Mouse (Mus musculus) stomach, embryonic 16.5 days (tissue): ENCODE data around the gene Eppin. TPM values are rescaled to one million over a fixed set of nuclear protein-coding genes. Genes with fewer than 3 reads are reported as not detected.

Experiments used
- polyA plus RNA-seq: library from polyadenylated mRNA; unstranded; fragments of >200 nt; fragmentation: Nextera tagmentation; extraction: Ambion mirVana; gene quantifications from 2 replicates; pipeline ENCODE4 v1.2.1, GENCODE M21; 2015

Gene Eppin
- polyA plus RNA-seq, 1 experiment from 2014 or later, result not detected

Other genes starting within 250 kb of the Eppin start
- 35.5 and 46.1 TPM in 2 replicates for gene Slpi, start 204.5 kb downstream of the Eppin start, polyA plus RNA-seq
- 41.3 and 45.2 TPM in 2 replicates for gene Rbpjl, start 190.5 kb downstream of the Eppin start, polyA plus RNA-seq
- 6.4 and 8.9 TPM in 2 replicates for gene Matn4, start 188.4 kb downstream of the Eppin start, polyA plus RNA-seq
- gene Sdc4, start 149.7 kb downstream of the Eppin start, polyA plus RNA-seq, result 150 and 173 TPM in 2 replicates
- 48.1 and 49.4 TPM in 2 replicates for gene Sys1, start 136.6 kb downstream of the Eppin start, polyA plus RNA-seq
- 17.2 and 19.2 TPM in 2 replicates for gene Gm20458, start 132.6 kb downstream of the Eppin start, polyA plus RNA-seq
- gene Trp53tg5, start 119.9 kb downstream of the Eppin start, polyA plus RNA-seq, result not detected in 2 replicates
- gene Dbndd2, start 107.5 kb downstream of the Eppin start, polyA plus RNA-seq, result 12.1 and 21.3 TPM in 2 replicates
- 69.6 and 72.9 TPM in 2 replicates for gene Pigt, start 96.1 kb downstream of the Eppin start, polyA plus RNA-seq
- gene Wfdc2, start 31.2 kb downstream of the Eppin start, polyA plus RNA-seq, result 155 and 197 TPM in 2 replicates
- not detected in 2 replicates for gene Spint3, start 20.1 kb downstream of the Eppin start, polyA plus RNA-seq
- gene Wfdc6a, start 8.1 kb downstream of the Eppin start, polyA plus RNA-seq, result 1.3 and 2.2 TPM in 2 replicates
- gene Wfdc6b, start 19.9 kb upstream of the Eppin start, polyA plus RNA-seq, result not detected in 2 replicates
- gene Wfdc8, start 20.0 kb upstream of the Eppin start, polyA plus RNA-seq, result not detected in 2 replicates
- not detected in 2 replicates for gene Wfdc16, start 45.2 kb upstream of the Eppin start, polyA plus RNA-seq
- 0.79 TPM in 1 of 2 replicates, not detected in the other for gene Wfdc10, start 62.5 kb upstream of the Eppin start, polyA plus RNA-seq
- not detected in 2 replicates for gene Wfdc9, start 63.0 kb upstream of the Eppin start, polyA plus RNA-seq
- gene Wfdc11, start 80.5 kb upstream of the Eppin start, polyA plus RNA-seq, result not detected in 2 replicates
- gene Wfdc13, start 91.5 kb upstream of the Eppin start, polyA plus RNA-seq, result 4.2 and 5.5 TPM in 2 replicates
- not detected in 2 replicates for gene Spint4, start 104.9 kb upstream of the Eppin start, polyA plus RNA-seq
- gene Spint5, start 121.7 kb upstream of the Eppin start, polyA plus RNA-seq, result not detected in 2 replicates
- gene Wfdc3, start 152.3 kb upstream of the Eppin start, polyA plus RNA-seq, result 1.3 and 1.9 TPM in 2 replicates
- 58.0 and 58.3 TPM in 2 replicates for gene Dnttip1, start 152.4 kb upstream of the Eppin start, polyA plus RNA-seq
- gene Ube2c, start 176.3 kb upstream of the Eppin start, polyA plus RNA-seq, result 332 and 335 TPM in 2 replicates
- gene Tnnc2, start 186.4 kb upstream of the Eppin start, polyA plus RNA-seq, result 15.7 and 377 TPM in 2 replicates
- gene Snx21, start 192.2 kb upstream of the Eppin start, polyA plus RNA-seq, result 26.3 and 26.5 TPM in 2 replicates
- 23.8 and 23.9 TPM in 2 replicates for gene Acot8, start 211.3 kb upstream of the Eppin start, polyA plus RNA-seq
- 8.8 TPM in 2 replicates for gene Zswim3, start 211.5 kb upstream of the Eppin start, polyA plus RNA-seq
- gene Zswim1, start 229.1 kb upstream of the Eppin start, polyA plus RNA-seq, result 15.6 and 16.5 TPM in 2 replicates
- not detected in 2 replicates for gene Spata25, start 234.9 kb upstream of the Eppin start, polyA plus RNA-seq
- 159 and 162 TPM in 2 replicates for gene Ctsa, start 239.3 kb upstream of the Eppin start, polyA plus RNA-seq
- 7.2 and 7.9 TPM in 2 replicates for gene Neurl2, start 239.9 kb upstream of the Eppin start, polyA plus RNA-seq